Mouse (Mus musculus): ENCODE measurements around the gene Nosip.

- TF ChIP-seq CTCF (IDR thresholded peaks at IDR 0.05), result no peak
- no peak for TF ChIP-seq EP300 (IDR thresholded peaks at IDR 0.05; ENCODE audit: insufficient read depth, low read depth, low read length)
Measured at GRCm38 (mm10) chr7:45106441-45106840, 44.2 kb downstream of the Nosip start.

Measured in heart, adult 2 months (tissue).